ENCODE assay signal across 31 mouse cellular contexts in the genomic region with DNA sequence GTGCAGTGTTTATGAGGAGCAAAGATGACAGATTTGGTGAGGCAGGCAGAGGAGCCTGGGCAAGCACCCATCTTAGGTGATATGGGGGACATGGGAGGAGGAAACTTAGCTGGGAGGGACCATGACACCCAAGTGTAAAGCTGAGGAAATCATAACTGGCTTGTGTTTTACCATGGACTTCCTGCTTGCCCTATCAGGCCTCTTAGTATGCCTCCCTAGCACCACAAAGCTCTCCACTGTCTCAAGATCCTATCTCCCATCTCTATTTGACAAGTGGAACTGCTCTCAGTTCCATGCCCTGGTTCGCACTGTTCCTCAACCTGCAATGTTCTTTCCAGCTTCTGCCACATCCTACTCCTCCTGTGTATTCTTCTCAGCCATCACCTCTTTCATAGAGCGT. TPM values are rescaled to one million over a fixed set of nuclear protein-coding genes. Genes with fewer than 3 reads are reported as not detected.
"Had no signal": no experiment of that assay in that cellular context is flagged by ENCODE, and none has a peak within 500 bp of the region (broad histone marks: within the 10 kb centered on the region; RNA-seq: fewer than 3 reads in every experiment).

No protein-coding gene starts in this region.

- H3K9me3 ChIP-seq: heart, embryonic 10.5 days; heart, embryonic 12.5 days; hindbrain, embryonic 10.5 days; hindbrain, embryonic 12.5 days; intestine, embryonic 15.5 days; limb, embryonic 13.5 days; limb, embryonic 15.5 days; liver, embryonic 12.5 days had no signal

- H3K4me3 ChIP-seq: heart, embryonic 10.5 days; heart, embryonic 12.5 days; hindbrain, embryonic 10.5 days; hindbrain, embryonic 12.5 days; intestine, embryonic 15.5 days; limb, embryonic 13.5 days; limb, embryonic 15.5 days; liver, embryonic 12.5 days had no signal

- ATAC-seq: hindbrain, embryonic 16.5 days; inflammation-experienced regulatory T-cells, adult 6 months; intestine, embryonic 15.5 days; intestine, postnatal 0 days; liver, embryonic 12.5 days had no signal

- H3K4me1 ChIP-seq: heart, embryonic 10.5 days; heart, embryonic 12.5 days; hindbrain, embryonic 10.5 days; hindbrain, embryonic 12.5 days; intestine, embryonic 15.5 days; limb, embryonic 13.5 days; limb, embryonic 15.5 days; liver, embryonic 12.5 days had no signal

- DNase-seq: gastrocnemius, postnatal 14 days; gastrocnemius, postnatal 36 days; heart, adult 18-20 months; heart, postnatal 10 days; heart, postnatal 4 days; kidney, adult 18-20 months; kidney, adult 8-10 months; kidney, postnatal 10 days; kidney, postnatal 25 days; kidney, postnatal 4 days; layer of hippocampus, adult 9-11 months; layer of hippocampus, postnatal 36 days had no signal

- H3K36me3 ChIP-seq: heart, embryonic 10.5 days; heart, embryonic 12.5 days; hindbrain, embryonic 10.5 days; intestine, embryonic 15.5 days; limb, embryonic 13.5 days; limb, embryonic 15.5 days; liver, embryonic 12.5 days had no signal

- H3K27ac ChIP-seq: heart, embryonic 10.5 days; hindbrain, embryonic 10.5 days; hindbrain, embryonic 12.5 days; hindbrain, embryonic 14.5 days; intestine, embryonic 15.5 days; limb, embryonic 13.5 days; limb, embryonic 15.5 days; liver, embryonic 12.5 days; liver, embryonic 14.5 days had no signal

- H3K27me3 ChIP-seq: heart, embryonic 12.5 days; hindbrain, embryonic 12.5 days; intestine, embryonic 15.5 days; limb, embryonic 13.5 days; liver, embryonic 12.5 days had no signal

RNA-seq across cellular contexts. Expression of a gene that starts 18.0 kb away (rescaled TPM):
- total RNA-seq: gastrocnemius, adult 18-20 months; gastrocnemius, adult 8-10 months; gastrocnemius, postnatal 14 days; gastrocnemius, postnatal 36 days; heart, adult 18-20 months; heart, adult 8-10 months; heart, postnatal 10 days; heart, postnatal 25 days; heart, postnatal 4 days; liver, adult 2 months had no signal
- polyA plus RNA-seq: liver, embryonic 12.5 days; liver, embryonic 14.5 days; liver, embryonic 16.5 days had no signal
